Mouse (Mus musculus) megakaryocyte, embryonic 14.5 days (primary cell): ENCODE data around the gene Hgf.

Experiments
- FLI1 ChIP-seq: IDR thresholded peaks from 2 replicates; pipeline ENCODE4 v1.6.1; 2012; ENCODE audit warnings: low read length, inconsistent platforms, mixed read lengths
- GATA1 ChIP-seq: IDR thresholded peaks from 3 replicates; pipeline ENCODE4 v1.6.1; 2012; ENCODE audit warnings: mixed read lengths, low read length, inconsistent platforms, borderline replicate concordance

DNA sequence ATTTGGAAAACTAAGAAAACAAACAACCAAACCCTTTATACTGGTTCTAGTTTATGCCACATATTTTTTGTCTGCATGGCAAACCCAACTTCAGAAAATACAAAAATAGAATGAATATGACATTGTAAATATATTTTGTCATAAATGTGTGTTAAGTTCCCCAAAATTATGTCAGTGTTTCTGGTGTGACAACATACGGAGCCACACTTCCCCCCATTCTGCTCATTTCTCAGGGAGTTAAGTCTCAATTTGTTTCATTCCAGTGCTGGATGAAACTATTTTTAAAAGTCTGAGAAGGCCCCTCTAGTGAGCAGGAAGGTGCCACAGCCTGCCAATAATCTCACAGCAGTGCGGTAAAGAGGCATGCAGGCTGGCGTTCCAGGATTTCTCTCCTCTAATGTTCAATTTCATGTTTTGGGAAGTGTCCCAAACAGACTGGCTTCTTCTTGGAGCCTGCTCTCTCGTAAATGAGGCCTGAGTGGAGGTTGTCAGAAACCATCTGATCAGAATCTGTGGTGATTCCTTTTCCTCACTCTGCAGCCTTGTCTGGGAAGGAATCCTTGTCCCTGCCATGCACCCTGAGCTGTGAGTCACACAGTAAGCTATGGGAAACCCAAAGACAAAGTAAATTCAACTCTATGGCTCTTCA, 46.5 kb upstream of the Hgf start:
- no peak for TF ChIP-seq GATA1
- TF ChIP-seq FLI1, result no peak
